Mouse (Mus musculus) kidney, adult 10 weeks (tissue): ENCODE measurements around the gene Nrl. TPM values are rescaled to one million over a fixed set of nuclear protein-coding genes. Genes with fewer than 3 reads are reported as not detected.

Experiments used
- polyA plus RNA-seq: library from polyadenylated mRNA; stranded (reverse); fragments of 350-450 nt; fragmentation: Illumina TruSeq; extraction: RNeasy Lipid Tissue Mini Kit (QIAGEN cat#74804); gene quantifications from one replicate; pipeline ENCODE4 v1.2.3, GENCODE M21; 2014; ENCODE audit warnings: low read depth, low replicate concordance

The Nrl gene
- not detected for polyA plus RNA-seq

GRCm38 (mm10) chr14:55524785-55525184, at the start of gene Nrl:
Nrl (minus strand) TSS chr14:55524981.

DNA sequence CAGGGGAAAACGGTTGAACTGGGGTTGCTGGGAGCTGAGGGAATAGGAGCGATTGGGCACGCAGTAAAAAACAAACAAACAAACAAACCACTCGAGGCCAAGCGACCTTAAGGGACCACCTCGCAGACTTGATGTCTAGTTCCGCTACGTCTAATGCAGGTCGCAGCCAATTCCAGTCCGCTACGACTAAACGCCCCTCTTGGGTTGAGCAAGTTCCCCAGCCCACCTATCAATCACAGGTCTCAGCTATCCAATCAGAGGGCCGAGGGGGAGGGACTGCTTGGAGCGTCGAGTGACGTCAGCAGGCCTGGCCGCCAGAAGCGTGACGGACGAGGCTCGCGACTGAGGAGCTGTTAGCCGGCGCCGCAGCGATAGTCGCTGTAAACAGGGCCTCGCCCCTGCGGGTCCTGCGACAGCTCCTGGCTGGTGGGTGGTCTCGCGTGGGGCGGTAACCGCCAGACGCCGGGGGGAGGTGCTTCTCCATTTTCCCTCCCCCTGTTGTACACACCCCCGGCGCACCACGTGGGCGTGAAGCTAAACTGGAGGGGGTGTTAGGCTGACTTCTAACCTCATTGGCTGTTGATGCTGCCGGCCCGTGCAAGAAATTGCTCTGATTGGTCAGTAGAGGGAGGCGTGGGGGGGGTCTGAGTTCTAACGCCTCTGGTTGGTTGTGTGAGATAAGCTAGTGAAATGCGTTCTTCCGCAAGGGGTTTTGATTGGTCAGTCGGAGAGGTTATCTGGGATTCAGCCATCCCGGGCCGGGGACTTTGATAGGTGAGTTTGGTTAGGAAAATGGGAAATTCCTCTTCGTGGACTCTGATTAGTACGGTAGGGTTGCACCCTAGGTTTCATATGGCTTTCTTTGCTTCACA, 35.7 kb upstream of the Nrl start, which contains the start of gene A730061H03Rik:
A730061H03Rik (minus strand) TSS at position 205 of the 872 bp plus-strand sequence.

DNA sequence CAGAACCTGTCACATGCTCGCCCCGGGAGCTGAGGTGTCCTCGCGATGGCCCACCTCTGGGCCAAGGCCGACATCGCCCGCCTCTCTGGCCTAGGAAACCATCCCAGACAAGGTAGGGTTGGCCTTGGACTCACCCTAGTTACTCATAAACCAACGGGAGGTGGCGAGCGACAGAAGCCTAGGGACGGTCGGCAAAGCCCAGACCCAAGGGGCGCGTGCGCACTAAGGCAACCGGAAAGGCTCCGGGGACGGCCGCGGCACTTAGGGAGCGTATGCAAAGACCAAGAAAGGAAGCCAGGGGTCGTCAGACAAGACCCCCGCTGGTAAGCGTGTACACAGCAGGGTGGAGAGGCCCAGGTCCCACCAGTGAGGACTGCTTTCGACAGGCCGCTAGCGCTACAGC, 35.0 kb upstream of the Nrl start, which contains the start of gene Dcaf11:
Dcaf11 (plus strand) TSS at position 208 of the 403 bp plus-strand sequence.

DNA sequence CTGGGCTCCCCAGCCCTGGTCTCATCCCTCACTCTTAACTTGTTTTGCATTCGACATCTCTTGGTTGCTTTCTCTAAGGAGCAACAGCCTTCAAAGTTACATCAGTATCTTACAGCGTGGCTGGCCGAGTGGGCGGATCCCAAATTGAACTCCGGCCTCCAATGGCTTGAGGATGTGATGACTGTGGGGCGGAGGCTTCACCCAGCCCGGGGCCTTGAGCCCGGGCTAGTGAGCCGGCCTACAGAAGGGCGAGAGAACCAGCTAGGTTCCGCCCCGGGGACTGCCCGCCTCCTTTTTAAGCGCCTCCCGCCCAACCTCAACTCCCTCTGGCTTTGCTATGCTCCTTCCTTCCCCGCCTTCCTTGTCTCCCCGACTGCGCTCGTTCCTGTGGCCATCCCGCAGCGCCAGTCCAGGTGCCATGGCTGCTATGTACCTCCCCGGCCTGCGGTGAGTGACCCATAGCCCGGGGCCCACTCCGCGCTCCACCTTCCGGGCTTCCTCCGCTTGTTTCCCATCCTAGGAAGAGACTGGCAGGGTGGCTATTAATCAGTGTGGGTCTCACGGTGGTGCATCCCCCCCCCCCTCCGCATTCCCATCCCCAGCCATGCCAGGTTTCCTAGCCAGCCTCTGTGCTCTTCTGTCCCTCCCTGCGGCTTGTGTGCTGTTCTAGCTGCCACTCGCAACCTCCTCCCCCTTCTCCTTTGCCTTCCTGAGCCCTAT, 15.4 kb upstream of the Nrl start, which contains the start of gene Pck2:
Pck2 (plus strand) TSS at position 200 of the 720 bp plus-strand sequence.

DNA sequence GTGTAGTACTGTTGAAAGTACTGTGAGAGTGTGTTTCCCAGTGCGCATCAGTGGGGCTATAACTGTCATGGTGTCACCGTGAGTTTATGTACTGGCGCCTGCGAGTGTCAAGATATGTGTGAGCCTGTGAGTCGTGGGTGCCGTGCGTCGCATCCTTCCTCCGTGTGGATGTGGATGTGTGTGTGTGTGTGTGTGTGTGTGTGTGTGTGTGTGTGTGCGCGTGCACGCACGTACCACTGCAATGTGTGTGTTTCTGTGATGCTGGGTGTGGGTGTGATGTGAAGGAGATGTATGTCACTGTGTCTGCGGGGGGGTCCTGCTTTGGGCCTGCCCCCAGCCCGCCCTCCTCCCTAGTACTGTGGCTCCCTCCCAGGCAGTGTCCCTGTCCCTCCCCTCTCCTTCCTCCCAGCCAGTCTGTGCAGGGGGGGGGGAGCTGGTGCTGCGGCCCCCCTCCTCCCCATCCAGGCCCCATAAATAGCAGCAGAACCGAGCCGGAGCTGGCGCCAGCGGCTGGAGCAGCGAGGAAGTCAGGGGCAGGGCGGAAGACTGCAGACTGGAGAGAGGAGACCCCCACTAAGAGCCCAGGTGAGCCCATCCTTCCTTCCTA, 14.6 kb downstream of the Nrl start, which contains the start of gene Cpne6:
Cpne6 (plus strand) TSS at position 321 of the 607 bp plus-strand sequence.

GRCm38 (mm10) chr14:55490361-55491201, 34.2 kb downstream of the Nrl start, which contains the start of gene Carmil3:
Carmil3 (plus strand) TSS chr14:55490651.

GRCm38 (mm10) chr14:55478651-55479599, 45.9 kb downstream of the Nrl start, which contains the start of gene Dhrs4:
Dhrs4 (plus strand) TSS chr14:55478758.

Other genes starting within 250 kb of the Nrl start
- 153 TPM for gene Dhrs4, start 46.2 kb downstream of the Nrl start, polyA plus RNA-seq
- gene Carmil3, start 34.3 kb downstream of the Nrl start, polyA plus RNA-seq = not detected
- gene Cpne6, start 14.5 kb downstream of the Nrl start, polyA plus RNA-seq = not detected
- 2.1 TPM for gene Pck2, start 15.3 kb upstream of the Nrl start, polyA plus RNA-seq
- 33.8 TPM for gene Dcaf11, start 35.0 kb upstream of the Nrl start, polyA plus RNA-seq
- not detected for gene A730061H03Rik, start 35.4 kb upstream of the Nrl start, polyA plus RNA-seq
- gene Fitm1, start 50.6 kb upstream of the Nrl start, polyA plus RNA-seq = not detected
- gene Psme1, start 53.1 kb upstream of the Nrl start, polyA plus RNA-seq = 112 TPM
- gene Emc9, start 60.3 kb upstream of the Nrl start, polyA plus RNA-seq = 6.6 TPM
- gene Psme2, start 66.1 kb upstream of the Nrl start, polyA plus RNA-seq = 55.1 TPM
- gene Rnf31, start 66.7 kb upstream of the Nrl start, polyA plus RNA-seq = 1.1 TPM
- 18.5 TPM for gene Irf9, start 78.6 kb upstream of the Nrl start, polyA plus RNA-seq
- 0.53 TPM for gene Rec8, start 93.1 kb upstream of the Nrl start, polyA plus RNA-seq
- 5.9 TPM for gene Ipo4, start 111.0 kb upstream of the Nrl start, polyA plus RNA-seq
- gene Gm49378, start 112.9 kb upstream of the Nrl start, polyA plus RNA-seq = 0.24 TPM
- gene Tm9sf1, start 118.8 kb upstream of the Nrl start, polyA plus RNA-seq = 44.5 TPM
- not detected for gene Tssk4, start 125.2 kb upstream of the Nrl start, polyA plus RNA-seq
- 20.2 TPM for gene Mdp1, start 135.5 kb upstream of the Nrl start, polyA plus RNA-seq
- gene Gmpr2, start 147.0 kb upstream of the Nrl start, polyA plus RNA-seq = 33.6 TPM
- 55.2 TPM for gene Nedd8, start 147.1 kb upstream of the Nrl start, polyA plus RNA-seq
- 7.2 TPM for gene Tinf2, start 156.8 kb upstream of the Nrl start, polyA plus RNA-seq
- 1.2 TPM for gene Tgm1, start 188.9 kb upstream of the Nrl start, polyA plus RNA-seq
- gene Rabggta, start 197.3 kb upstream of the Nrl start, polyA plus RNA-seq = 0.65 TPM
- 25.8 TPM for gene Dhrs1, start 220.7 kb upstream of the Nrl start, polyA plus RNA-seq
- gene Nop9, start 220.7 kb upstream of the Nrl start, polyA plus RNA-seq = 3.4 TPM
- 16.4 TPM for gene Cideb, start 233.5 kb upstream of the Nrl start, polyA plus RNA-seq
- gene Ltb4r2, start 236.4 kb upstream of the Nrl start, polyA plus RNA-seq = 0.24 TPM
- not detected for gene Ltb4r1, start 241.0 kb upstream of the Nrl start, polyA plus RNA-seq